ENCODE assay signal across 20 mouse cellular contexts in the genomic region with DNA sequence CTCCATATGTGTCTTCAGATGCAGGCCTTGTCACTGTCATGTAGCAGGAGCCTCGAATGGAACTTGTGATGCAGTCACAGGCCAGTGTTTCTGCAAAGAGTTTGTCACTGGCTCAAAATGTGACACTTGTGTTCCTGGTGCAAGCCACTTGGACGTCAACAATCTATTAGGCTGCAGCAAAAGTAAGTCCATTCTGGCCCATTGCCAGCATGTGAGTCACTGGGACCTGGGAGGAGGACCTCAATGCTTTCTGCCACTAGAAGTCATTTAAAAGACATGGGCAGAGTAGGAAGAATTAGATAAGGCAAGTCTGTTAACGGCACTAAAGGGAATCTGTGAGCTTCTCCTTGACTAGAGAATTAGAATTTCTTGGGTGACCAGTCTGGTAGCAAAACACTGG.
DNase-seq lines count a peak whose midpoint lies in the region; ATAC-seq lines count a peak whose summit lies in the region.
"Had no signal": no experiment of that assay in that cellular context is flagged by ENCODE, and none has a peak within 500 bp of the region (broad histone marks: within the 10 kb centered on the region; RNA-seq: fewer than 3 reads in every experiment).

No protein-coding gene starts in this region.

- H3K9ac ChIP-seq in kidney, embryonic 14.5 days (ENCODE audit: low read depth, low read length), result no peak overlapping the region
- H3K9ac ChIP-seq: kidney, embryonic 15.5 days; limb, embryonic 12.5 days; midbrain, embryonic 12.5 days had no signal

- no peak overlapping the region for H3K4me2 ChIP-seq in kidney, embryonic 14.5 days (replicated peaks; ENCODE audit: low read depth, low read length)
- H3K4me2 ChIP-seq: kidney, embryonic 15.5 days; limb, embryonic 12.5 days; midbrain, embryonic 12.5 days had no signal

- H3K9me3 ChIP-seq in kidney, embryonic 14.5 days (ENCODE audit: control insufficient read depth, low read length), result no peaks in the 10 kb centered on the region
- H3K9me3 ChIP-seq: kidney, embryonic 15.5 days; limb, embryonic 12.5 days; midbrain, embryonic 12.5 days had no signal

- no peak for ATAC-seq in kidney, embryonic 14.5 days (ENCODE audit: low FRiP score, low TSS enrichment)
- ATAC-seq in common myeloid progenitor, adult 5-6 weeks (replicated peaks; ENCODE audit: low read depth, poor library complexity, severe bottlenecking), result 0 out of 2 replicates have a peak, but pooled peaks have one; percentile 18
- no peak for ATAC-seq in megakaryocyte, adult 5-6 weeks (ENCODE audit: poor library complexity, severe bottlenecking)
- ATAC-seq: activated CD4-positive, CD25-positive, alpha-beta regulatory T cell, adult 4 months; forebrain, embryonic 14.5 days; inflammation-experienced regulatory T-cells, adult 6 months had no signal

- peak; percentile 17 to 60 for DNase-seq in adrenal gland, adult (ENCODE audit: inconsistent age in 2 of 2, low spot score in 1 of 2)
- no peak for DNase-seq in adrenal gland, postnatal 4 days (ENCODE audit: low spot score in 2 of 2)
- DNase-seq in kidney, postnatal 10 days, result peak; percentile 9
- peak; percentile 15 for DNase-seq in 416B (ENCODE audit: low read depth)
- DNase-seq in frontal cortex, postnatal 14 days (ENCODE audit: low spot score in 2 of 2), result no peak
- DNase-seq: cerebellum, adult 8-10 months; embryo, embryonic 11 days; gastrocnemius, adult 2 months; right cerebral cortex, postnatal 25 days had no signal

- no peak overlapping the region for H3K4me3 ChIP-seq in kidney, embryonic 14.5 days (ENCODE audit: low read length)
- H3K4me3 ChIP-seq: gastrocnemius, adult 2 months; kidney, embryonic 15.5 days; layer of hippocampus, adult 2 months; limb, embryonic 12.5 days; midbrain, embryonic 12.5 days had no signal

- no peaks in the 10 kb centered on the region for H3K36me3 ChIP-seq in kidney, embryonic 14.5 days (ENCODE audit: control insufficient read depth, insufficient read depth, low read length)
- H3K36me3 ChIP-seq: kidney, embryonic 15.5 days; limb, embryonic 12.5 days; midbrain, embryonic 12.5 days had no signal

- H3K27ac ChIP-seq in kidney, embryonic 14.5 days (ENCODE audit: low read depth, low read length), result no peak overlapping the region
- H3K27ac ChIP-seq: gastrocnemius, adult 2 months; kidney, embryonic 15.5 days; layer of hippocampus, adult 2 months; limb, embryonic 12.5 days; midbrain, embryonic 12.5 days had no signal

- 63% methylated on average over 3 of the region's 3 CpGs for WGBS in kidney, embryonic 14.5 days

- H3K27me3 ChIP-seq in kidney, embryonic 14.5 days (ENCODE audit: control insufficient read depth, insufficient read depth, low read length), result no peaks in the 10 kb centered on the region
- H3K27me3 ChIP-seq: CH12.LX; kidney, embryonic 15.5 days; limb, embryonic 12.5 days; midbrain, embryonic 12.5 days had no signal

- no peaks in the 10 kb centered on the region for H3K4me1 ChIP-seq in kidney, embryonic 14.5 days (ENCODE audit: control insufficient read depth, insufficient read depth, low read length)
- H3K4me1 ChIP-seq: kidney, embryonic 15.5 days; limb, embryonic 12.5 days had no signal

Comparison
In these comparisons a context has a peak if more than half of its experiments do, and no peak if none do; other contexts are left out.
1. DNase-seq: peak in adrenal gland, adult (2 of 2), kidney, postnatal 10 days (single experiment) and 416B (single experiment); none in adrenal gland, postnatal 4 days (0 of 2) and frontal cortex, postnatal 14 days (0 of 2).